Mouse (Mus musculus) left cerebral cortex, postnatal 14 days (tissue): ENCODE data around the gene Ift81. TPM values are rescaled to one million over a fixed set of nuclear protein-coding genes. Genes with fewer than 3 reads are reported as not detected.

Experiments used
- DNase-seq, 2 experiments: peaks; one replicate each; pipeline ENCODE4 v3.0.0; 2021 to 2022; ENCODE audit warnings: low spot score in 2 of 2, mixed read lengths in 1 of 2
- intact Hi-C: fragments of 180-260 bp; cut with DNase I; formaldehyde crosslinking; loops from one replicate; pipeline ENCODE4 v1.15.1; 2025
- total RNA-seq, 2 experiments: library from RNA; stranded (reverse); gene quantifications; 2 replicates each; pipeline ENCODE4 v1.2.3; 2021

Gene Ift81
- total RNA-seq, 2 experiments from 2014 or later: 35.5 to 36.5 TPM

DNA sequence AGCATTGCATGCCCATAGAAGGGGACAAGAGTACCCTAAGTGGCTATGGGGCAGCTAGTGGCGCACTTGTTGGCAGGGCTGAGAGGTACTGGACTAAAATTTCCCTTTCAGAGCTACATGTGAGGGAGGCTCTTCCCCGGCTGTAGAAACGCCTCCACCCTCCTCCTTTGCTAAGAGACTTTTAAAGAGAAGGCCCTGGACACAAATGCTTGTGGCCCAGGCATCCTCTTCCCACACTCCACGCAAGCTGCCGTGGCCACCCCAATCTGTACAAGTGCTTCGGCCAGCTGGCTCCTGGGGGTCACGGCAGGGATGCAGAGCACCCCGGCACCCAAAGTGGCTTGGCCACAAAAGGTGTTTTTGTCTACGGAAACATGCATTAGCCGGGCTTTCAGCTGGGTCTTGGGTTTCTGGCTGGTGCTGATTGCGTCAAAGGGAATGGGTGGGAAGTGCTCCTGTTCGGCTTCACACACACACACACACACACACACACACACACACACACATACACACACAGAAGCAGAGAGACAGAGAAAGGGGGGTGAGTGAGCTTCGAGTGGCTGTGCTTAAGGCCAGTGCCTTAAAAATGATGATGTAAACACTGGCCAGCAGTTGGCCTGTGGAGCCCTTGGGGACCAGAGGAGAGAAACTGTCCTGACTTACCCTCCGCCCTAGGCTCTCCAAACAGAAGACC is 88.9 kb downstream of the Ift81 start:
- intact Hi-C loops: no loop called here

GRCm38 (mm10) chr5:122524854-122525237 is 89.5 kb downstream of the Ift81 start:
- intact Hi-C loops: no loop called here
- no peak for DNase-seq

More for the DNA sequence above, 88.9 kb downstream of the Ift81 start:
- DNase-seq: peak; percentile 10 to 59

- intact Hi-C loops: no loop called here
- DNase-seq: no peak
Measured at GRCm38 (mm10) chr5:122524244-122524643, 90.1 kb downstream of the Ift81 start.

DNA sequence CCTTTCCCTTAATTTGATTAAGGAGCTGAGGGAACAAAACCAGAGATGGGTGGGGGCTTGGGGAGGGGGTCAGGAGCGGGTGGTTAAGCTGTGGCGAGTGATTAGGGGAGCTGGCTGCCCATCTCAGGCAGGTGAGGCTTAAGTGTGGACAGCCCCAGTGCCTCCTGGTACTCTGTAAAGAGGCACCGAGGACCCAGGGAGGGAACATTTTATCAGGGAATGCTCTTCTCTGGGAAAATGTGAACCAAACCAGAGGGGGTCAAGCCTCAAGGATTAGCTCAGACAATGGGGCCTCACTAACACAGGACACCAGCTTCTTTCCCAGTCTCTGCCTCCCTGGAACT is 93.2 kb downstream of the Ift81 start:
- intact Hi-C loops: no loop called here

DNA sequence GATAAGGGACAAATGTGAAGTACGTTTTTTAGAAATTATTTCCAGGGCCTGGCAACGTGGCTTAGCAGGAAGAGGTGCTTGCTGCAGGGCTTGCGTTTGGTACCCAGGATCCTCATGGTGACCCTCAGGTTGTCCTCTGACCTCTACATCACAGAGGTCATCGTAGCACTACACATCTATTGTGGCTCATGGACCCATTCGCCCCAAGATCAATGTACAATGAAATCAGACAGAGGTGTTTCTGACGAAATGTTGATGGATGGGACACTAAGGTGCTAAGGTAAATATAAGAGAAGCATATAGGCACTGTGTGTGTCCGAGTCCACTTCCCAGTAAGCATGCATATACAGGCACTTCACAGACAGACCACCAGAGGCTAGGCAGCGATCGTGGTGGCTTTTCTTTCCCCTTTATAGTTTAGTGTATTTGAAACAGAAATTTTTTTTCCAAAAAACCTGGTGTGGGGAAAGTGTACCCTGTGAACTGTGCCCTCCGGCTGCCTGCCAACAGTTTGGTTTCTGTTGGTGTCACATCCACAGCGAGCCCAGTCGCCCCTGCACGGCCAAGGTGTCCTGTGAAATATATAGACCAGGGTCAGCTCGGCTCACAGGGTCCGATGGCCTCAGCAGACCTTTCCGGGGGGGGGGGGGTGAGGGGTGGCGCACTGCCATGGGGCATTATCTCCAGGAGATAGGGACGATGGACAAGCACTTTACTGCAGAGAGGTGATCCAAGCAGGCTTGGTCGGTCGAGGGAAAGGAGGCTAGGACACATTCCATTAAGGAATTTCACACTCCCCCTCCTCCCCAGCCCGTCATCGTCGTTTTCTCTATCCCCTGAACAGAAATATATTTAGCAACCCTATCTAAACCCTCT is 93.8 kb downstream of the Ift81 start:
- no peak for DNase-seq
- intact Hi-C loops: no loop called here

More for the DNA sequence above, 93.2 kb downstream of the Ift81 start:
- no peak for DNase-seq

- no peak for DNase-seq
- intact Hi-C loops: no loop called here
Measured at GRCm38 (mm10) chr5:122519043-122519660, 95.2 kb downstream of the Ift81 start.

DNA sequence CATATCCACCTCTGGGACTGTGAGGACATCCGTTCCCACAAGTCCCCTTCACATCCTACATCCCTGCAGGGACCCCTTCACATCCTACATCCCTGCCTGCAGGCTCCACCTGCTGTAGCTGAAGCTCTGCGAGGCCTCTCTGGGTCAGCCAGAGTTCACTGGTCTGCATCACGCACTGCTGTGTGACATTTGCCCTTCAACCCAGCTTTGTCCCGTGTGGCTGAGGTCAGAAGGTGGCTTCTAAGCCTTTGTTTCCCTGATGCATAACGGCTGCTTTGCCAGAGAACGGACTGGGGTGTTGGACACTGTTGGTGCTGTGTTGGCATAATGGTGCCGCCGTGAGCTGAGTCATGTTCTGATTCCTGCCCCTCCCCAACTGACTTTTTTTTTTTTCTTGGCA is 96.1 kb downstream of the Ift81 start:
- no peak for DNase-seq
- intact Hi-C loops: no loop called here

DNA sequence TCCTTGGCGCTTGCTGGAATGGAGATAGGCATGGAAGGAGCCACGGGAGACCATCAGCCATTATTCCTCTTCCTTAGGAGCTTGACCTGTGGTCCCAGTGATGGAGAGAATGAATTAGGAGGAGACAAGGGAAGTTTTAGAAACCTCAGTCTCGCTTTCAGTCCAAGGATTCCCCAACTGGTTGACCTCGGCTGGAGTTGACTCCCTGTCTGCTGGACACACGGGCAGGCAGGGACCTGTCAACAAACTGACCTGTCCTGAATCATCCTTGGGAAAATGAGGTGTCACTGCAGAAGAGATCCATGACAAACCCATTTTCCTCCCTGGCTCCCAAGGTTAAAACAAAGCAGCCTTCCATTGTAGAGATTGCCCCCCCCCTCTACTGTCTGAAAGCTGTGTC is 97.4 kb downstream of the Ift81 start:
- no peak for DNase-seq
- intact Hi-C loops: no loop called here

DNA sequence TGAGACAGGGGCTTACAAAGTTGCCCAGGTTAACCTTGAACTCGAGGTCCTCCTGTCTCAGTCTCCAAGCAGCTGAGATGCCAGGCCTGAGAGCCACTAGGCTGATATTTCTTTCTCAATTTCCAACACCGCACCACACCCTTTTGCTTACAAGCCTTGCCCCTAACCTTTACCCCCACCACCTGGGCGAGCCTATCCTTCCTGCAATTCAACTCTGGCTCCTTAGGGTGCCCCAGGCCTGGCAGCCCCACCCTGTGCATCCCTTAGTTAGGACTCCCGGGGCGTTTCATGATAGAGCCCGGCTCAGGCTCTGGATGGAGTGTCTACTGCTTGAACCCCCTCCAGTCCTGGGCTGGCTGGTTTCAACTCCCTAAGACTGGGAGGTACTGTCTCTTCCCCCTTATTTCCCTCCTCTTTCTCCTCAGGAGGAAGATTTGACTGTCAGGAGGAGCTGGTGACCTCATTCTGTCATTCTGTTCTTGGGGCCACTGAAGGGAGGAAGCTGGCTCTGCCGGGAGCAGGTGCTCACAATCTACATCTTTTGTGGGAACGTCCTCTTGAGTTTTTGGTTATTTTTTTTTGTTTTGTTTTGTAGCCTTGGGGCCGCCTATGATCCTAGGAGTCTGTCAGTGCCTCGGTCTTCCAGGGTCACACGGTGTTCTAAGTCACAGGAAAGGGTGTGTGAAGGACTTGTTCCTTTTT is 98.1 kb downstream of the Ift81 start:
- DNase-seq: no peak
- intact Hi-C loops: no loop called here

DNA sequence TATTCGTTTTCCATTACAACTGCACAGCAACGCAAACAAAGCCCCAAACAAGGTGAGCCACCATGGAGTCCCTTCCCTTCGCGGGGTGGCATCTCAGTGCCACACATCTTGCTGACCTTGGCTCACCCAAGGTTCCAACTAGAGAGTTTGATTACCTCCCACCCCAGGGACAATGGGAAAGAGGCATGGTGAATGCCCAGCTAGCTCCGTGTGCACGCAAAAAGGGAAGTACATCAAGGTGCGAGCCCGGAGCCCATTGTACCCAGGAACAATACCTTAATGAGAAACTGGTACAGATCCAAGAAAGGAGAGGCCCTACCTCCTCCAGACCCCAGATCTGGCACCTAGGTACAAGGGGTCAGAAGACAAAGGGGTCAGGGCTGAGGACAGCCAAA is 100.2 kb downstream of the Ift81 start:
- intact Hi-C loops: no loop called here

DNA sequence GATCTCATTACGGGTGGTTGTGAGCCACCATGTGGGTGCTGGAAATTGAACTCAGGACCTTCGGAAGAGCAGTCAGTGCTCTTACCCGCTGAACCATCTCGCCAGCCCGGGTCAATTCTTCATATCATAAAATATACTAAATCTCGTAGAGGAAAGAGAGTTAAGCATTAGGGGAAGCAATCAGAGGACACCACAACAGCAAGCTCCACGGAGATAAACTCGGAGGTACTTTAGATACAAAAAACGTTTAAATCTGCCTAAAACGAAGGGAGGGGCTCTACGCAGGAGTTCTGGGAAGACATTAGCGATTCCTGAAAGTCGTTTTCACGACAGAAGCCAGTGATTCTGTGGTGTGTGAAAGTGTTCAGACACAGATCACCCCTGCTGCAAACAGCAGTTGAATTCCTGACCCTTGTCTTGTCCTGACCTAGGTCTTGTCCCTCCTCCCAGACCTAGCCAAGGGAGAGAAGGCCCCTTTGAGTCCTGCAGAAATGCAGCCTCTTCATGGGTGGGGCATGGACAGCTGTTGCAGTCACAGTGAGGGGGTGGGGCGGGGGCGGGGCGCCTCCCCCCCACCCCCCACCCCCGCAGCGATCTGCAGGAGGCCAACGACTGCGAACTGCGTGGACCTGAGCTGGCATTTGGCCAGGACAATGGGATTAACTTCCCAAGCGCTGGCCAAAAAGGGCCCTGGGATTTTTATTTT is 100.7 kb downstream of the Ift81 start:
- DNase-seq: no peak
- intact Hi-C loops: no loop called here

More for the DNA sequence above, 100.2 kb downstream of the Ift81 start:
- DNase-seq: no peak

GRCm38 (mm10) chr5:122512011-122512410 is 102.3 kb downstream of the Ift81 start:
- intact Hi-C loops: no loop called here
- no peak for DNase-seq

DNA sequence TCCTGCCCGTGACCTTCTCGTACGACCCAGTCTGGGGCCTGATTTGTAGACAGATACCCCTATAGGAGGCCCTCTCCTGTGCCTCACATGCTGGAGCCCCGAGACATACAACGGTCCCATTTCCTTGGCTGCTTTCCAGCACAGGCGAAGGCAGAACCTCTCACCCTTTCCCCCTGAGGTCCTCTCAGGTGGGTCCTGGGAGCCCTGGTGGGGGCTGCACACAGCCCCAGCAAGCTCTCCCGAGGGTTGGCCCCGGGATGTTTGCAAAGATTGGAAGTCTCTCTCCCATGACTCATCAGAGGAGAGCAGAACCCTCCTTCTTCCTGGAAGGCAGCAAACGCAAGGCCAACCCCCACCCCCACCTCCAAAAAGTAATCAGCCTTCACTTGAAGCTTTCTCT is 102.9 kb downstream of the Ift81 start:
- DNase-seq: no peak
- intact Hi-C loops: no loop called here

GRCm38 (mm10) chr5:122510651-122511157 is 103.6 kb downstream of the Ift81 start:
- intact Hi-C loops: no loop called here
- DNase-seq: peak in 1 of 2 experiments; percentile 39

- intact Hi-C loops: no loop called here
- no peak for DNase-seq
Measured at GRCm38 (mm10) chr5:122509608-122510007, 104.7 kb downstream of the Ift81 start.

- no peak for DNase-seq
- intact Hi-C loops: no loop called here
Measured at GRCm38 (mm10) chr5:122508861-122509306, 105.4 kb downstream of the Ift81 start.

GRCm38 (mm10) chr5:122507396-122507795 is 106.9 kb downstream of the Ift81 start:
- DNase-seq: no peak
- intact Hi-C loops: no loop called here

DNA sequence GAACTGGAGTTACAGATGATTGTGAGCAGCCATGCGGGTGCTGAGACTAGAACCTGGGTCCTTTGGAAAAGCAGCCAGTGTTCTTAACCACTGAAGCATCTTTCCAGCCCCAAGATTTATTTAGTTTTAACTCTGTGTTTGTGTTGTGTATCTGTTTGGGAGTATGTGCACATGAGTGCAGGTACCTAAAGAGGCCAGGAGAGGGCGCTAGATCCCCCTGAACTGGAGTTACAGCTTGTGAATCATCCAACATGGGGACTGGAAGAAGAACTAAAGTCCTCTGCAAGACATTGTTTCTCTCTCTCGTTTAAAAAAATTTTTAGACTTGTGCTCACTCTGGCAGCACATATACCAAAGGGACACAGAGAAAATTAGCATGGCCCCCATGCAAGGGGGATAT is 107.9 kb downstream of the Ift81 start:
- intact Hi-C loops: no loop called here
- no peak for DNase-seq

GRCm38 (mm10) chr5:122505554-122505953 is 108.8 kb downstream of the Ift81 start:
- no peak for DNase-seq
- intact Hi-C loops: no loop called here
